Mouse (Mus musculus): ENCODE measurements around the gene Rasgrp1.

Gene Rasgrp1

DNA sequence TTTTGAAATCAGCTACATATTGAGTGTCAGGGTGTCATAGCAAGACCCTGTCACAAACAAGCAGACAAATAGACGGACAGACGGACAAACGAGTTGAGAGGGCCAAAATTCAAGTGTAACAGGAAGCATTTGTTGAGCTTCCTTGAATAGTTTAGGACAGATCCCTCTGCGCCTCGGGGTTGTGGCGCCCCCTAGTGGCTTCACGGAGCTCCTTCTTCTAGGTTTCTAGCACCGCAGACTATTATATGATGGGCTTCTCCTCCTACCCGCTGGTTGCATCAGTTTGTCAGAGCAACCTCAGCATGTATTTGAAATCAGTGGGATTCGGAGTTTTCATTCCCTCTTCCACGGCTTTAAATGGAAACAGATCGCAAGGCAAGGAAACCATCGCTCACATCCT, 111.5 kb downstream of the Rasgrp1 start:
- DNase-seq = peak; percentile 66

GRCm38 (mm10) chr2:117230261-117230660, 112.5 kb downstream of the Rasgrp1 start:
- DNase-seq = no peak

Data from cerebellum, adult 11 months (tissue).